Mouse (Mus musculus): ENCODE data around the gene Hhatl. TPM values are rescaled to one million over a fixed set of nuclear protein-coding genes. Genes with fewer than 3 reads are reported as not detected.
A peak's percentile ranks its signal among the peaks of the same experiment; 100 is the strongest.

Gene Hhatl
- not detected in 2 replicates for total RNA-seq (2017)

DNA sequence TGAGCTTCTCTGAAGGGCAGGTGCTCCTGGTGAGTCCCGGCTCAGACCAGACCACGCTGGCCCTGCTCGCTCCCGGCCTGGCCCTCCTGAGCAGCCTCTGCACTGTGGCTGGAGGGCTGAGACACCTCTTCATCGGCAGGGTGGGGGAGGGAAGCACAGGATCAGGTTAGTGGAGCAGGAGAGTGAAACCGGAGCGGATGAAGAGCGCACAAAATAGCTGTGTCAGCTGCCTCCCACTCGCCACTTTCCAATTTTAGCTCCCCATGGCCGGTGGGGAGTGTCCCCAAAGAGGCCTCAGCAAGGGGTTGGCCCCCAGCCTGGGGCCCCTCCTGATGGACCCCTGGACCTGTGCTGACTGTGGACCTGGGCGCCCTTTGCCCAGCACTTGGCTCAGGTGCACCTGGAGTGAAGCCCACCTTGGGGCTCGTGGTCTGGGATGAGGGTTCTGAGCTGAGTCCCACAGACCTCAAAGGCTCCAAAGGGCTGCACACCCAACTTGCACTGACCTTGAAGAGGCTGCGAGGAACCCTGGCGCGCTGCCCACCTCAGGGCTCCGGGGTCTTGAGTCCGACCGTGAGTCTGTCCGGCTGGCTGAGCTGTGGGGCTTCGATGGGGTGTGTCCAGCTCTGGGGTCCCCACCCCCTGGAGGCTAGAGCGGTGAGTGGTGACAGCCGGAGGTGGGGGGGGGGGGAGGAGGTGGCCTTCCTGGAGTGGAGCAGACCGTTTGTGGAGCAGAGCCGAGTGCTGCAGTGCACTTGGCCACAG lies at the start of gene Hhatl:
Gene Hhatl, minus strand, starts transcription at position 751 of the 765 bp plus-strand sequence.
- no peak for ATAC-seq (replicated peaks; ENCODE audit: low read depth, poor library complexity, severe bottlenecking)

DNA sequence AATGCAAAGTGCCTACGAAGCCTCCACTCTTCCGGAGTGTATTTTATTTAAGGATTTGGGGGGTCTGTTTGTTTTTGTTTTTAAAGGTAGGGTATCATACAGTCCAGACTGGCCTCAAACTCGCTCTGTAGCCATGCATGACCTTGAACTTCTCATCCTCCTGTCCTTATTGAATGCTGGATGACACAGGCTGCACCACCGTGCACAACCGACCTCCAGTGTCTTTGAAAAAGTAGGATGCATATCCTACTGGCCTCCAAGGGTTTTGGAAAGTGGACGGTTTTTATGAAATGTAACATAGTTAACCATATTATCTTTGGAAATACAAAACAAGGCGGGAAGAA lies 47.3 kb upstream of the Hhatl start:
- ATAC-seq (replicated peaks; ENCODE audit: low read depth, poor library complexity, severe bottlenecking) = no peak

DNA sequence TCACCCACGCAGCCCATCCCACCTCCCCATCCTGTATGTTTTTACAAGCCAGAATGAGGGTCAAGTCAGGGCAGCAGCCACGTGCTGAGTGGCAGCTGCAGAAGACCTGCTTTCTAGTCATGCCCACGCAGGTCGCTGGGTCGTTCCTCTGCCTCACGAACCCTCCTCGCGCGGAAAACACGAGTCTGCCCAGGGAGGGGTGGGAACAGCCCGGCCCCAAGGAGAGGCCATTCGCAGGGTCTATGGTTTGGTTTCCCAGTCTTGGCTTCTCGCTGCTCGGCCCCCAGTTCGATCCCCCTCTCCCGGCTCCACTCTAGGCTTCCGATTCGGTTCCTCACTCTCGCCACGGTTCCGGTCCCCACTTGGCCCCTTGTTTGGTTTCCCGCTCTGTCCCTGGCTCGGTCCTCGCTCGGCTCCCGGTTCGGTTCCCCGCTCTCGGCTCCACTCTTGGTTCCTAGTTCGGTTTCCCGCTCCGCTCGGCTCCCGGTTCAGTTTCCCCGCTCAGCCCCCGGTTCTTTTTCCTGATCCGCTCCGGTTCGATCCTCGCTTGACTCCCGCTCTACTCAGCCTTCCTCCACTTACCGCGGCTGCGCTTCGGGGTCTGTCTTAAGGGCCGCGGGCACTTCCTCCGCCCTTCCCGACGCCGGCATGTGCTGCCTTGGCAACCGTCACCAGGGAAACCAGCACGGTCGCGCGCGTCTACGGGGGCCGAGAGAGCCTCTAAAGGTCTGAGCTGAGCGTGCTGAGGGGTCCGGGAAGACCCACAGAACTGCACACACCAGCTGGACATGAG lies 46.7 kb upstream of the Hhatl start, which contains the start of gene Ccdc13:
Gene Ccdc13, minus strand, starts transcription at position 633 of the 793 bp plus-strand sequence.
- peak; percentile 90 for ATAC-seq (replicated peaks; ENCODE audit: low read depth, poor library complexity, severe bottlenecking)

DNA sequence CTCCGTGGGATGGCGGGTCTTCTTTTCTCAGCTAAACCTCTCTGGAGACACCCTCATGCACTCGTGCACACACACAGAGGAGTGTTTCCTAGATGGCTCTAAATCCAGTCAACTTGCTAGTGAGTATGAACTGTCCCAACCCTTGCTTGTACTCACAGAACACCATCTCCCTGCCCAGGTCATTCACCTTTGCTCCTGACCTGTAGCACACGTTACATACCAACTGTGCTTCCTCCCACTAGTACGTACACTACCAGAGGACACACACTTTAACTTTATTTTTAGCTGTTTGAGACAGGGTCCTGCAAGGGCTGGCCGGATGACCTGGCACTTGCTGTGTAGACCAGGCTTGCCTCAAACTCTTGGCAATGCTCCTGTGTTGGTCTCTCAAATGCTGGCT lies 45.7 kb upstream of the Hhatl start:
- no peak for ATAC-seq (replicated peaks; ENCODE audit: low read depth, poor library complexity, severe bottlenecking)

DNA sequence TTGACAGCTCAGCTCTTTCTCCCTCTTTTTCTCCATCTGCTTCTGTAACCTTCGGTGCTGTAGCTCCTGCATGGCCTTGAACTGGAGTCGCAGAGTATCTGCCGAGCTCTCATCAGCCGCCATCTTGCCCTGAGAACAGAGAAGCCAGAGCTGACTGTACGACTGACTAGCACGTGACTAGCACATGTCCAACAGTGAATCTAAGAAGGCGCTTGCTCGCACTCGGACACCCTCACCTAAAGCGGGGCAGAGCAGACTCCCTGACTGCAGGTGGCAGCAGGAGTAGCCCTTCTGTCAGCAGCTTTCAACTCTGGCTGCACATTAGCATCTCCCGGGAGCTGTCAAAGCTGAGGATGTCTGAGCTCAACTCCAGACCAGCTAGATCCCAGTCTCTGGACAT lies 41.5 kb upstream of the Hhatl start:
- ATAC-seq (replicated peaks; ENCODE audit: low read depth, poor library complexity, severe bottlenecking) = no peak

DNA sequence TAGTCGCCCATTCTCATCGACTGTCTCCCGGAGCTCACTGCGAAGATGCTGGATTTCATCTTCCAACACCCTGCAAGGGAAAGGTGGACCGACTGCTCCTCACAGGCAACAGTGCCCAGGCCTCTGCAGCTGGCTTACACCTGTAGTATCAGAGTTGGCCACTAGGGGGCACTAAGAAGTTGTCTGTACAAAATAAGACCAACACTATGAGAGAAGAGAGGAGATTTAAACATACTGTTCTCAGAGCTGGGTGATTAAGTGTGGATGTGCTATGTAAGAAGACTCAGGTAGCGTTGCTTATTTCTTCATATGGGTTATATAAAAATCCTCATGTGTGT lies 38.6 kb upstream of the Hhatl start:
- ATAC-seq (replicated peaks; ENCODE audit: low read depth, poor library complexity, severe bottlenecking) = peak; percentile 79

DNA sequence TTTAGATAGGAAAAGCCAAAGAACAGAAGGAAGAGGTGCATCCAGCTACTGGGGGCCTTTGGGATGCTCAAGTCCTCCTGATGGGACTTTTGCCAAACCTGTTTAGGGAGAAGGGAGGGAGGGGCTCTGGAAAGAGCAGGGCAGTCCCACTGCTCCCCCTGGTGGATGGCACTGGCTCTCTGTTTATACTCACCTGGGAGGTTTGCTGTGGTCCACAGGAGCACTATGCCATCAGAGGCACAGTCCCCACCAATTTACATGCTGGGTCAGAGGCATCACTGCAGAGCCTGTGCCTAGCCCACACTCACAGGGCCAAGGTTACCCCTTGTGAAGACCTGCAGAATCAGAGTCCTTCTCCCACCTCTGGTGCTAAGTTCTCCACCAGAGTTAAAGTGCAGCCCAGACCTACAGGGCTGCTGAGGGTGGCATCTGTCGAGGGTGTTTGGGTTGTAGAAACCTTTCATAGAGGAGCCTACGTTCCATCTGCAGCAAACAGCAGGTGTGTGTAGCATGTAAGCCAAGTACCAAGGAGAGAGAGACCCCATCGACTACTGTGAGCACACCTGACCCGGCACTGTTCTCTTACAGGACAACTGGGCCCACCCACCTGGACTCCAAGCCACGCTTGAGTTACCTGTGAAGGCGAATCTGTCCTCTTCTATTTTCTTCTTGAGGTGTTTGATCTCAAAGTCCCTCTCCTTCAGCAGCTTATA lies 38.1 kb upstream of the Hhatl start:
- peak; percentile 47; the same call in 1 of the 2 replicates for ATAC-seq (replicated peaks; ENCODE audit: low read depth, poor library complexity, severe bottlenecking)

DNA sequence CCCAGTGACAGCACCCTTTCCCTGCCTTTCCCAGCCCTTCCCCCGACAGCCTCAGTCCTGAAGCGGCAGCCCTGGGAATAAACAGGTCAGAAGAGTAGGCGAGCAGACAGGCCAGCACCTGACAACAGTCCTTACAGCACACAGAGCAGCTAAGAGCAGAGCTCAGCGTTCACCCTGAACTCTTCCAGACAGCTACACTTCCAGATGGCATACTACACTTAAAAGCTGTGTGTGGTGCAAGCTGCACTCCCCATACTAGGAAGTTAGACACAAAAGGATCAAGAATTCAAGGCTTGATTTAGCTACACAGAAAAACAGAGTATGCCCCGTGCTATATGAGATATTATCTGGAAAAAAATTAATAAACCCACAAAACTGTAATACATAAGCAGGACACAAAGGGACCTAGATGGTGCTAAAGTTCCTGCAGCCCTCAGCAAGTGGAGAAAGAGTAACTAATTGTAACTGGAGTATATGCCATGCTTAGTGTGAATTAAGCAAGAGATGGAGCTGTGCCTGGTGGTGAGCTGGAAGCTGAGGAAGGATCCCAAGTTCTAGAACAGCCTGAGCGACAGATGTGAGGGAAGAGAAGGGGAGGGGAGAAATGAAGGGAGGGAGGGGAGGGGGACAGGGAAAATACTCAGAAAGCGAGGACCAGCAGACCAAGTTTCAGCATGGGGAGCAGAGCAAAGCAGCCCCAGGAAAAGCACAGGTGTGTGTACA lies 37.1 kb upstream of the Hhatl start:
- no peak for ATAC-seq (replicated peaks; ENCODE audit: low read depth, poor library complexity, severe bottlenecking)

DNA sequence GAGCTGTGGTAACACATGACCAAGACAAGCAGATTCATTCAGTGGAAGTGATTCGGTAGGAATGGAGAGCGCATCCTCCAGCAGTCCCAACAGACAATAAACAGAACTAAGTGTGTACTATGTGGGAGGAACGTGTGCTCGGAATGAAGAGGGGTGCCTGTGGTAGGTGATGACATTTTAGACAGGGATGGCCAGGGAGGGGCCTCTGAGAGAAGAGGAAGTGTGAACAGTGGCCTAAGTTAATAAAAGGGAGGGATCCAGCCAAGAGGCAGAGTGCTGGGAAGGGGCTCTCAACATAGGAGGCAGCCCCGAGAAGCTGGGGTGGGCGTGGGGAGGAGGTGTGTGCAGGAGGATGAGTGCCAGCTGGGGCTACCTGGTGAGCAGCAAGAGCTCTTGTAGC lies 36.0 kb upstream of the Hhatl start:
- no peak for ATAC-seq (replicated peaks; ENCODE audit: low read depth, poor library complexity, severe bottlenecking)

DNA sequence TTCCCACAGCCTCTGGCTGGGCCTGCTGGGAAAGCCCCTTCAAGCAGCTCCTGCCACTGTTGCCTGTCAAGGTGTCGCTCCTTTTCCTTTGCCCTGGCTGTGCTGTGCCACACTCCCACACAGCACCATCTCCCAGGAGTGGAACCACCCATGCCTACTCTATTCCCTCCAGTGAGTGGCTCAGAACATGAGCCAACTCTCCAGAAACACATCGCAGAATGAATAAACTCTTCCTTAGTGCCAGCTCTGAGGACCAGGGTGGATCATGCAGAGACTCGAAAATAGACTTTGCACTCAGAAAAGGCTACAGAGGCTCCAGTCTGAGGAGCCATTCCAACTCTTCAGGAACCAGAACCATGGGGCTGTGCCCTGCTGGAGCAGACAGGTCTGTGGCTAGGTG lies 34.0 kb upstream of the Hhatl start:
- ATAC-seq (replicated peaks; ENCODE audit: low read depth, poor library complexity, severe bottlenecking) = no peak

DNA sequence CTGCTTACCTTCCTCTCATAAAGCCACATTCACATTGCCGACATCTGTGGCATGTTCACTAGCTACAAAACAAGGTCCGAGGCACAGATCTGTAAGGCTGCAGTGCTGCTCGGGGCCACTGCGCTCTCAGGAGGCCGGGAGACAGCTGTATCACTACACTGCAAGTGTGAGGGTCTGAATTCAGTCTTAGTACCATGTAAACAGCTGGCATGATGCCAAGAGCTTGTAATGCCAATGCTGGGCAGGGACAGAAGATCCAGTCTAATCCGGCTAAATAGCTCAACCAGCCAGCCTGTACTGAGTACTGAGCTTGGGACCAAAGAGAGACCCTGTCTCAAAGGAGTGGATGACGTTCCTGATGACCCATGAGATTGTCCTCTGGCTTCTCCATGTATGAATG lies 31.7 kb upstream of the Hhatl start:
- ATAC-seq (replicated peaks; ENCODE audit: low read depth, poor library complexity, severe bottlenecking) = no peak

DNA sequence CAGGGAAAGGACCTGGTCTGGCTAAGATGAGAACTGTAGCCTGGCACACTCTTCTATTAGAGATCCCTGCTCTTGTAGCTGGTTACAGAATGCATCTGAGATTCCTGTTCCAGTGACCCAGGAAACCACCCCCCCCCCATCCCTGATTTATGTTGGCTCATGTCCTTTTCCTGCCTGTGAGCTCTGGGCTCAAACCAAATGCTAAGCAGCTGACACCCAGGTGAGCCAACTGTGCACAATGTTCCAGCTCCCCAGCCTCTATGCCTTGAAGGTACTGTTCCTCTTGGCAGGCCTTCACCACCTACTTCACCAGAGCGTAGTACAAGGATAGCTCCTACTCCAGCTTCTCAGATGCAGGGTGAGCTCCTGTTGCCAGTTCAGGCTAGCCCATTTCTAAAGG lies 30.7 kb upstream of the Hhatl start:
- ATAC-seq (replicated peaks; ENCODE audit: low read depth, poor library complexity, severe bottlenecking) = no peak

DNA sequence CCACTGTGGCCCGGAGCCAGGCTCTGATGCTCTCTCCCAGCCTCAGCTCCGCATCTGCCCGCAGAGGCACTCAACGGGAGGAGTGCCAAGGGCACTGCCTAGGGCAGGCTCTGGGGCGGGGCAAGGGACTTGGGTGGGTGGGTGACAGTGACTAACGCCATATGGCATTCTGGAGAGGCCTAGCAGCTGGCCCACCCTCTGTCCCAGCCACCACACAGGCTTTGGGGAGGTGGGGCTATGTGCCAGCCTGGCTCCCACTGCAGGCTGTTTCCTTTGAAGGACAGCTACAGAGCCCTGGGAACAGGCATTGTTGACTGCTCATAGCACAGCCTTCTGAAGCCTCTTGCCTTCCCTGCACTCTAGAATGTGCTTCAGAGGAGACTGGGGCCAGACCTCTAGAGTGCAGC lies 30.3 kb upstream of the Hhatl start:
- no peak for ATAC-seq (replicated peaks; ENCODE audit: low read depth, poor library complexity, severe bottlenecking)

DNA sequence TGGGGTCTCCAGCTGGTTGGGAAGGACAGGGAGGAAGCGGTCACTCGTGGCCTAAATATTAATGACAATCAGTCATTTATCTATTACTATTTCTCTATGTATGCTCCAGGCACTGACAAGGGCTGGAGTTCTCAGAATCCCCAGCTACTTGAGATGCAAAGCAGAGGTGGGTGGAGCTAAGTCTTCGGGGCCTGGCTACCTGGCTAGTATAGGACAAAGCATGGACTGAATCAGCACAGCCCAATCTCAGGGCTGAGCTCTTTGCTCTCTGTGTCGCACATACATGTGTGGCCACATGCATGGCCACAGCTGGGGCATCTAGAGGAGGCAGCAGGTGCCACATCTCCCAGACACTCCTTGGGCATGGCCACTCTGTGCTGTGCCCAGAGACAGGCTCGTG lies 28.5 kb upstream of the Hhatl start:
- ATAC-seq (replicated peaks; ENCODE audit: low read depth, poor library complexity, severe bottlenecking) = no peak

DNA sequence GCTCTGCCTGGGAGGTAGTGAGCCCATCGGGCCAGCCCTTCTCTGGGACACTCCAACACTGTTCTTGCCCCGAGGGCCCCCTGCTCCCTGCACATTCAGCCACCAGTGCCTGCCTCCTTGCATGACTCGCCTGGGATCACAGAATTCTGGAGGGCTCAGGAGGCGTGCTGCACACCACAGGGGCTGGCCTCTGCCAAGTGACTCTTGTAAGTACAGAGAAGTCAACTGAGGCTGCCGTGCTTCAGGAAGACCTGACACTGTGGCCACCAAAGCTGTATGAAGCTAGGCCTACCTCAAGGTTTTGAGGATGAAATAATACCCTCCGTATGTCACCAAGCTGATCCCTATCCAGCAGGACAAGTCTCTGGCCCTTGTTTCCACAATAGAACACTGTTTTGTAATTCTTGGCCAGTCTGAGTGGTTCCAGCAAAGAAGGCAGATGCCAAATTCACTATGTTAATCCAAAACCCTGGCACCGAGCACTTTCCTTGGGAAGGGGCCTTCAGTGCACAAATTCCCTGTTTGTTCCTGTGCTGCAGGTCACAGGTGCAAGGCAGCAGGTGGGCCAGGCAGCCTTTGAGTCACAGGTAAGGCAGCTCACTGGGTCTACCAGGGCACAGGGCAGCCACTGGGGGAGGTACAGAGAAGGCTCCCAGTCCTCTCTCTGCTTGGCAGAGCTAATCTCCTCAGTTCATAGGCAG lies 27.6 kb upstream of the Hhatl start:
- no peak for ATAC-seq (replicated peaks; ENCODE audit: low read depth, poor library complexity, severe bottlenecking)

DNA sequence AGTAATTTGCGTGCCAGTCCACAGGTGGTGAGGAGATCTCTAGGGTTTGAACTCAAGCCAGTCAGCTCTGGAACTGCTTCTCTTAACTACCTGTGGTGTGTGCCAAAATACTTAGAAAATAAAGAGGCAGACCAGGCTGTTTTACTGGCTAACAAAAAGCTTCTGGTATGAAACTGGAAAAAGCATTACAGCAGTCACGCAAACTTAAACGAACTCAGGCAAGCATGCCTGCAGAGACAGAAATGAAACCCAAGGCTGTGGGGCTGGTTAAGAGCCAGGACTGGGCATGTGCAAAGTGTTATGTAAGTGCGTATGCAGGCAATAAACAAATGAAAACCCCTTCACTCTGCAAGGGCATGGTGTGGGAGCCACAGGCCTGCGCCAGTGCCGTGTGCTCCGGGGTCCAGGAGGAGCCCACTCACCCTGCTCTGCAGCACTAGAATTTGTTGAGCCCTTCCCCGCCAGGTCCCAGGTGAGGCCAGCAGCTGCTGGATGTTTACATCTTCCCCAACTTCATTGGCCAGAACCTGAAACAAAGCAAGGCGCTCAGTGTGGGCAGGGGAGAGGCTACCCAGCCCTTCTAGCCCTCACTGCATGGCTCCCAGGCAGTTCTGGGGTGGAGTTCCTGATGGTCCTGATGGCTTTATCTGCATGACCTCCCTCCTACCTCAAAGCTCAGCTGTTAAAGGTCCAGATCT lies 26.9 kb upstream of the Hhatl start:
- no peak for ATAC-seq (replicated peaks; ENCODE audit: low read depth, poor library complexity, severe bottlenecking)

DNA sequence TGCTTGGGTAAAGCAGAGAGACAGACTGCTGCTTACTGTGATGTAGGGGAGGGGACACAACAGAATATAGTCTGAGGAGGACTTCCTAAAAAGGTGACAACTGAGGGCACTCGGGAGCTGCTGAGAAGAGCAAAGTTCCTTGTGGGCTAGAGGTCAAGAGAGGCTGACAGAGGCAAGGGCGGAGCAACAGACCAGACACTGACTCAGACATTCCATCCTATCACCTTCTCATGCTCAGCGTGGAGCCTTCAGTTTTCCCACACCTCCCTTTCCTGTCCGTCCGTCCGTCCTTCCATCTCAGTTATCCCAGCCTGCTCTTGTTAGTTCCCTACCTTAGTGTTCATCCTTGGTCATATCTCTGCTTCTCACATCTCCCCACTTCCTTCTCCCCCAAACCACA lies 22.9 kb upstream of the Hhatl start:
- 0 out of 2 replicates have a peak, but pooled peaks have one; percentile 22 for ATAC-seq (replicated peaks; ENCODE audit: low read depth, poor library complexity, severe bottlenecking)

DNA sequence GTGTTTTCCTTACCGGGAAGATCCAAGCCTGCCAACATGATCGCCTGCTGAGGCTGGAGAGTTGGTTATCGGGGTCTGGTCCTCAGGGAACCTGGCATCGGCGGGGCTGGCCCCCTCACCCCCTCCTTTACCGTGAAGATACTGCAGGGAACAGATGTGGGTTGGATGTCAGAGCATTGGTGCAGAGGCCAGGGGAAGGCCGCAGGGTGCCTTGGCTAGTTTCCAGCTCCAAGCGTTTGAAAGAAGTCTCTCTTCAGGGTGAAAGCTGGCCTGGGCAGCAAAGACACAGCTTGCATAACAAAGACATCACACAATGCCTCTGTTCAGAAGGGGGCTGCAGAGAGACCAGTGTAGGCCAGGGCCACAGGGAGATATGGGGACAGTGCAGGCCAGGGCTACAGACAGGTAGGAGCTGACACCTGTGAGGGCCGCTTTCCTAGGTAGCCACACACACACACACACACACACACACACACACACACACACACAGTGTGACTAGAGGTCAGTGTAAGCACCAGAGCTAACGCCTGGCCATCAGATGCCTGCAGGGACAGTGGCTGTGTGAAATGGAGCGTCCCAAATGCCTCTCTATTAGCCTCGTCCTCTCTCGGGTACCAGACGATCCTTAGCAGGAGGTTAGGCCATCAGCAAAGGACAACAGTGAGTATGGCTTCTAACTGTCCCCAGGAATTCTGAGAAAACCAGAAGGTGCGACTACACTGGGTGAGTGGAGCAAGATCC lies 17.9 kb upstream of the Hhatl start:
- ATAC-seq (replicated peaks; ENCODE audit: low read depth, poor library complexity, severe bottlenecking) = no peak

DNA sequence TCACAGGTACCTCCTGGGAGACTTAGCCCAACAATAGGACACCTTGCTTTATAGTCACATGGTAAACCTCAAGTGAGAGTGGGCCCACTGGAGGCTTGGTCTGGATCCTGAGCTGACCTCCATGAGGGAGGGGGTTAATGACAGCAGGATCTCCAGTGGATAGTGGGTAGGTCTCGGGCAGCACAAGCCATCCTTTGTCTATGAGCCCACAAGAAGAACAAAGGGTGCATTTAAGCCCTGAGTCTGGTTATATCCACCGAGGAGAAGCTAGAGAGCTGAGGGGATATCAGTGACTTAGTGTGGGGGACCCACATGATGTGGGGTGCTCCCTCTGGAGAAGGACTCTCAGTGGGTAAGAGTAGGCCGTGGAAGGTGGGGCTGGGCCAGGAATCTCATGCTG lies 16.2 kb upstream of the Hhatl start:
- ATAC-seq (replicated peaks; ENCODE audit: low read depth, poor library complexity, severe bottlenecking) = no peak
